Mouse (Mus musculus) ovary, postnatal 14 days (tissue): ENCODE results near the gene Znrf2.

ENCODE experiments used
- DNase-seq: peaks from one replicate; pipeline ENCODE4 v3.0.0; 2022; ENCODE audit warnings: low spot score

The Znrf2 gene

GRCm38 (mm10) chr6:54816388-54817065 lies at the start of gene Znrf2:
Znrf2 (plus strand) TSS chr6:54816916.
- peak; percentile 82 for DNase-seq

- DNase-seq, result no peak
Observed at GRCm38 (mm10) chr6:54767746-54768145, 49.0 kb upstream of the Znrf2 start.

- DNase-seq, result no peak
Observed at GRCm38 (mm10) chr6:54770766-54771165, 46.0 kb upstream of the Znrf2 start.

GRCm38 (mm10) chr6:54771171-54771570 lies 45.5 kb upstream of the Znrf2 start:
- peak; percentile 13 for DNase-seq

- DNase-seq, result no peak
Observed at GRCm38 (mm10) chr6:54772078-54772477, 44.6 kb upstream of the Znrf2 start.

- no peak for DNase-seq
Observed at GRCm38 (mm10) chr6:54775739-54776138, 41.0 kb upstream of the Znrf2 start.

GRCm38 (mm10) chr6:54777661-54778060 lies 39.1 kb upstream of the Znrf2 start:
- no peak for DNase-seq

GRCm38 (mm10) chr6:54779968-54780367 lies 36.7 kb upstream of the Znrf2 start:
- DNase-seq, result no peak

- DNase-seq, result no peak
Observed at GRCm38 (mm10) chr6:54780569-54781304, 36.0 kb upstream of the Znrf2 start.

- no peak for DNase-seq
Observed at GRCm38 (mm10) chr6:54781881-54782280, 34.8 kb upstream of the Znrf2 start.

GRCm38 (mm10) chr6:54785098-54785730 lies 31.5 kb upstream of the Znrf2 start:
- no peak for DNase-seq

- DNase-seq, result no peak
Observed at GRCm38 (mm10) chr6:54786766-54787165, 29.9 kb upstream of the Znrf2 start.

GRCm38 (mm10) chr6:54788493-54788892 lies 28.2 kb upstream of the Znrf2 start:
- DNase-seq, result no peak

- DNase-seq, result no peak
Observed at GRCm38 (mm10) chr6:54789139-54789538, 27.6 kb upstream of the Znrf2 start.

GRCm38 (mm10) chr6:54790071-54790470 lies 26.6 kb upstream of the Znrf2 start:
- no peak for DNase-seq

GRCm38 (mm10) chr6:54793853-54794252 lies 22.9 kb upstream of the Znrf2 start:
- DNase-seq, result no peak

GRCm38 (mm10) chr6:54794372-54794771 lies 22.3 kb upstream of the Znrf2 start:
- no peak for DNase-seq

GRCm38 (mm10) chr6:54794991-54795390 lies 21.7 kb upstream of the Znrf2 start:
- no peak for DNase-seq

- DNase-seq, result no peak
Observed at GRCm38 (mm10) chr6:54795971-54796370, 20.7 kb upstream of the Znrf2 start.

GRCm38 (mm10) chr6:54802348-54802747 lies 14.4 kb upstream of the Znrf2 start:
- no peak for DNase-seq

- no peak for DNase-seq
Observed at GRCm38 (mm10) chr6:54804066-54804864, 12.5 kb upstream of the Znrf2 start.

GRCm38 (mm10) chr6:54805779-54806178 lies 10.9 kb upstream of the Znrf2 start:
- DNase-seq, result no peak
